Mouse (Mus musculus) testis, adult 2 months (tissue): ENCODE measurements at regions not wholly inside any gene's neighbourhood (a gene's known extent, or its start where the extent isn't known, plus 50 kb on each side); places are given as distances from the start of the nearest gene placed in this dataset.

ENCODE experiments used
- H3K27ac ChIP-seq: fragments of 200-500 bp; 2 replicates; pipeline ENCODE4 v1.5.1; 2012; ENCODE audit warnings: low read depth, low read length; ENCODE audit not compliant: control insufficient read depth, insufficient read depth
- H3K27me3 ChIP-seq: fragments of 200-500 bp; 2 replicates; pipeline ENCODE4 v1.6.1; 2012; ENCODE audit warnings: mild to moderate bottlenecking, low read length, moderate library complexity; ENCODE audit not compliant: control insufficient read depth, insufficient read depth
- H3K36me3 ChIP-seq: fragments of 200-500 bp; 2 replicates; pipeline ENCODE4 v1.6.1; 2012; ENCODE audit warnings: mild to moderate bottlenecking, low read length; ENCODE audit not compliant: control insufficient read depth, insufficient read depth
- H3K4me1 ChIP-seq: fragments of 200-500 bp; 2 replicates; pipeline ENCODE4 v1.6.1; 2012; ENCODE audit warnings: low read length; ENCODE audit not compliant: control insufficient read depth, insufficient read depth
- H3K4me3 ChIP-seq: fragments of 200-500 bp; 2 replicates; pipeline ENCODE4 v1.5.1; 2012; ENCODE audit warnings: low read depth, mild to moderate bottlenecking, low read length, moderate library complexity, mixed read lengths; ENCODE audit not compliant: control insufficient read depth
- CTCF ChIP-seq: fragments of 200-500 bp; IDR thresholded peaks from 2 replicates; pipeline ENCODE4 v1.5.1; 2012; ENCODE audit warnings: low read depth, mild to moderate bottlenecking, inconsistent platforms, low read length, moderate library complexity; ENCODE audit not compliant: control insufficient read depth, insufficient read depth, insufficient replicate concordance
- POLR2A ChIP-seq: fragments of 200-500 bp; IDR thresholded peaks from 2 replicates; pipeline ENCODE4 v1.6.1; 2012; ENCODE audit warnings: low read depth, mild to moderate bottlenecking, inconsistent platforms, low read length, moderate library complexity; ENCODE audit not compliant: control insufficient read depth

DNA sequence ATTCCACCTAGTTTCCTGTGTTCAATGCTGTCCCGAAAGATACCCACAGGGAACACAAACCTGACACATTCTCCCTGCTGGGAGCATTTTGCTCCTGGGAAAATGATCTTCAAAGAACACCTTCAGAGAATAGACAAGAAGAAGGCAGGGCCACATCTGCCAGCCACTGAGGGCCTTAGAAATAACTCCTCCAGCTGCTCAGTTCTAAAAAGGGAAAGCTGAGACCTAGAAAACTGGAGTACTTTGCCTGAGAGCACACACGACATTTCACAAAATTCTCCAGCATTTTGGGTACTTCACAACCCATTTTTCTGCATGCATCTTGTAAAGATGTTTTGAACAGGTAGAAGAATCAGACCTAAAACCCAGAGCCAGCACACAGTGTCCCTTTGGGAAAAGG is 519.6 kb downstream of the Insc start:
- Histone ChIP-seq H3K4me3 (no peak overlapping the region), H3K36me3 (no peaks in the 10 kb centered on the region), H3K27me3 (no peaks in the 10 kb centered on the region), H3K4me1 (no peaks in the 10 kb centered on the region), H3K27ac (no peak overlapping the region)
- no peak for TF ChIP-seq POLR2A
- TF ChIP-seq CTCF: no peak

DNA sequence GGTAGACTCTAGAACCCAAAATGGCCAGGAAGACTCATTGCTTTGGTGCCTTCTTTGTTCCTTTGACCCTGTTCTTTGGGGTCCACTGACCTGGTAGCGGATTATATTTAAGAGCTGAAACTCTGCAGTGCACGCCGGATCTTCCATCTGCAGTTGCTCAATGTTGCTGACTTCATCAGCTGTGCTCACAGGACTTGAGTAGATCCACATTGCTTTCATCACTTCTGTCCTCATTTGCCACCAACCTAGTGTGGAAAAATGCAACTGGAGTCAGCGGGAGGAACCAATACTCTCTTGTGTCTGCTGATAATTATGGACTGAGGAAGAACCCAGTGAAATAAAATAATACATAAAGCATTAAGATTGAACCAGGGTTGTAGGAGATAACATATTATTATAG is 522.6 kb downstream of the Insc start:
- H3K36me3 ChIP-seq: no peaks in the 10 kb centered on the region
- no peaks in the 10 kb centered on the region for H3K27me3 ChIP-seq
- no peaks in the 10 kb centered on the region for H3K4me1 ChIP-seq
- no peak overlapping the region for H3K27ac ChIP-seq
- H3K4me3 ChIP-seq: no peak overlapping the region
- TF ChIP-seq POLR2A: no peak
- no peak for TF ChIP-seq CTCF

DNA sequence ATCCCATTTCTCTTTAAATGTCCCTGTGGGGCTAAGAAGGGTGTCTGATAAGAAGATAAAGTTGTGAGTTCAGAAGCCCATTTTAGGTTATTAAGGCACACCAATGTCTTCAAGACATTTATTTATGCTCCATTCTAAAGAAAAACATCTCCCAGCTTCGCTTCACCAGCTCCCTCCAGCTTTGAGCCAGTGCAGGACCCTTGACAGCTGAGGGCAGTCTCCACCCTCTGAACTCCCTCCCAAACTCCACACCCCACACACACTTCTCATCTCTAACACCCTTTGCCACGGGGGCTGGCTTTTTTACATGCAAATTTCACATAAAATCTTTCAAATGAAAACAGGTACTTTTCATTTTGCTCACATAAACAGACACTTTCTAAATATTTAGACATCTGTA is 527.3 kb downstream of the Insc start:
- Histone ChIP-seq H3K27ac (no peak overlapping the region), H3K27me3 (no peaks in the 10 kb centered on the region), H3K4me3 (no peak overlapping the region), H3K36me3 (no peaks in the 10 kb centered on the region), H3K4me1 (no peaks in the 10 kb centered on the region)
- TF ChIP-seq POLR2A: no peak

DNA sequence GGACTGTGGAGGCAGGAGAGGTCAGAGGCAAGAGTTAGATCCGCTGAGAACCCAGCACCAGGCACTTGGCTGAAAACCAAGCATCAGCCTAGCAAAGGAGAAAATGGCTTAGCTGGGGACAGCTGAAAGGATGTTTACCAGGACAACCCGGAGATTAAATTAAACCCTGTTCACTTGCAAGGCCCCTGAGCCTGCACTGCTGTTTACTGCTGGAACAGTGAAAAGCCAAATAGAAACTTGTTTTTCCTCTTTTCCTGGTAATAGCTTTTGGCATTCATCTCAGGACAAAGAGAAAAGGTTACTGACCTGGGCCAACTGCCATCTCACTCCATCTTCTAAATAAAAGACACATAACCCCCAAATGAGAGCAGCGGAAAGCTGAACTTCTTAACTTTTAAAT is 531.3 kb downstream of the Insc start:
- H3K4me3 ChIP-seq: no peak overlapping the region
- H3K27ac ChIP-seq: no peak overlapping the region
- no peak for TF ChIP-seq CTCF
- no peak for TF ChIP-seq POLR2A

DNA sequence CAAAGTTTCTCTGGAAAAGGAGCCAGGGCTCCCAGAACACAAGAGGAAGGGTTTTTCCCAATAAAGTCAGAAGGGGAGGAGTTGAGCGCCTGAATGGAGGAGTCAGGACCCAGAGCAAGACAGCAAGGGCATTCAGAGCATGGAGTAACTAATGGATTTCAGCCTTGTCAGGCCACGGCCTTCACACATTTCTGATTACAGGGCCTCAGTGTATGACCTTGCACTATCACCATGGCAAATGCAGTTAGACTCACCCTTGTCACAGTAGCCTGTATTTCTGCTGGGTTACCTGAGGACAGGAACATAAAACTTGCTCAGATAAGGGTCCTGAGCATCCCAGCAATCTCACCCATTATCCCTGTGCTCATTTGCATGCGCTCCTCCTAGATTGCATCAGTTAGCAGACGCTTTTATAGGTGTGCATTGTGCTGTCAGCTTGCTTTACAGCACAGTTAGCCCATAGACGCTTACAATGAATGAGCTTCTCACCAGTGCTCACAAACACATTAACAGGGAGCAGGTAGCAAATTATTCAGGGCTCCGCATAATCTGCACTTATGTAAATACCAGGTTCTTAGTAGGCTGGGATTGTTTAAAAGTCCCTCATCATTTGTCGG is 547.4 kb downstream of the Insc start:
- H3K27ac ChIP-seq: no peak overlapping the region
- H3K4me1 ChIP-seq: no peaks in the 10 kb centered on the region
- no peaks in the 10 kb centered on the region for H3K27me3 ChIP-seq
- H3K36me3 ChIP-seq: no peaks in the 10 kb centered on the region
- no peak for TF ChIP-seq POLR2A
- no peak for TF ChIP-seq CTCF
- no peak overlapping the region for H3K4me3 ChIP-seq

More for the DNA sequence above, 531.3 kb downstream of the Insc start:
- Histone ChIP-seq H3K27me3 (no peaks in the 10 kb centered on the region), H3K36me3 (no peaks in the 10 kb centered on the region), H3K4me1 (no peaks in the 10 kb centered on the region)

DNA sequence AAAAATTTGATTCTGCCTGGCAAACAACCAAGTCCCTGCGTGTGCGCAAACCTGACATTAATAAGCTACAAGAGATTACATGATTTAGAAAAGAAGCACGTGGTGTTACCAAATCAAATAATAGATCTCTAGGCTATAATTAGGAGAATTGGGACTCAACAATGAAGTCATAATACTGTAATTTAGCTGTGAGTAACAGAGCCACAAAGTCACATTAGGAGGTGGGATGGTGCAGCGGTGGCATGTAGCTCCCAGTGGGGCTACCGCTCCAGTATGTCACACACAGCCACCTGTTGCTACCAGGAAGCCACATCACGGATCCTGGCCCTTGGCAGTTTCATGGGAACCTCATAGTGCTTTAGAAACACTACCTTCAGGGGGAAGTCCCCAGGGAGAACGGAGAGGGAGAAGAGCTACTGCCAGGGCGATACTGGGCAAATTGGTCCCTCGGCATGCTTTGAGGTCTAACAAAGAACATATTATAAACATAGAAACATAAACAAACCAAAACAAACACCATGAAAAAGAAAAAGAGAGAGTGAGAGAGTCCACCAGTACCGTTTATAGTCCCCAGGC is 551.2 kb downstream of the Insc start:
- Histone ChIP-seq H3K27me3 (no peaks in the 10 kb centered on the region), H3K4me1 (no peaks in the 10 kb centered on the region), H3K36me3 (no peaks in the 10 kb centered on the region), H3K4me3 (no peak overlapping the region), H3K27ac (no peak overlapping the region)
- TF ChIP-seq CTCF (no peak), POLR2A (no peak)

DNA sequence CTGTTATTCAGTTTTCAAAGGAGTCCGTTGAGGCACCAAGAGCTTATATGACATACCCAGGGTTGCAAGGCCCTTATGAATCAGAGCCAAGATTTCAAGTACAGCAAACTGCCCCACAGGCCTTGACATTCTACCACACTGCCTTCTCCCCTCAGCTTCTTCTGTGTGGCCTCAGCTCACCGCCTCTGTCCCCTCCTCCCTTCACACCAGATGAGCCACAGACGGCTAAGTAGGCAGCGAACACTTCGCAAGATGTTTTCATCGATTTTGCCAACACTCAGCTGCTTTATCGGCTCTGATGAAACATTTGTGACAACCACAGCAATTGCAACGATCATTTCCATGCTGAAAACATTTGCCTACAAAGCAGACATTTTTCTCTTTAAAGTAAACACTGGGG is 556.7 kb downstream of the Insc start:
- no peaks in the 10 kb centered on the region for H3K4me1 ChIP-seq
- TF ChIP-seq CTCF (no peak), POLR2A (no peak)
- H3K27me3 ChIP-seq: no peaks in the 10 kb centered on the region
- no peaks in the 10 kb centered on the region for H3K36me3 ChIP-seq
- no peak overlapping the region for H3K27ac ChIP-seq
- no peak overlapping the region for H3K4me3 ChIP-seq
